Mouse (Mus musculus) cerebellum, postnatal 4 days (tissue): ENCODE data around the gene Dgkz.
A peak's percentile ranks its signal among the peaks of the same experiment; 100 is the strongest.

Experiments used
- DNase-seq, 2 experiments: peaks; one replicate each; pipeline ENCODE4 v3.0.0; 2022; ENCODE audit warnings: low spot score in 2 of 2, mixed read lengths in 1 of 2

The Dgkz gene

DNA sequence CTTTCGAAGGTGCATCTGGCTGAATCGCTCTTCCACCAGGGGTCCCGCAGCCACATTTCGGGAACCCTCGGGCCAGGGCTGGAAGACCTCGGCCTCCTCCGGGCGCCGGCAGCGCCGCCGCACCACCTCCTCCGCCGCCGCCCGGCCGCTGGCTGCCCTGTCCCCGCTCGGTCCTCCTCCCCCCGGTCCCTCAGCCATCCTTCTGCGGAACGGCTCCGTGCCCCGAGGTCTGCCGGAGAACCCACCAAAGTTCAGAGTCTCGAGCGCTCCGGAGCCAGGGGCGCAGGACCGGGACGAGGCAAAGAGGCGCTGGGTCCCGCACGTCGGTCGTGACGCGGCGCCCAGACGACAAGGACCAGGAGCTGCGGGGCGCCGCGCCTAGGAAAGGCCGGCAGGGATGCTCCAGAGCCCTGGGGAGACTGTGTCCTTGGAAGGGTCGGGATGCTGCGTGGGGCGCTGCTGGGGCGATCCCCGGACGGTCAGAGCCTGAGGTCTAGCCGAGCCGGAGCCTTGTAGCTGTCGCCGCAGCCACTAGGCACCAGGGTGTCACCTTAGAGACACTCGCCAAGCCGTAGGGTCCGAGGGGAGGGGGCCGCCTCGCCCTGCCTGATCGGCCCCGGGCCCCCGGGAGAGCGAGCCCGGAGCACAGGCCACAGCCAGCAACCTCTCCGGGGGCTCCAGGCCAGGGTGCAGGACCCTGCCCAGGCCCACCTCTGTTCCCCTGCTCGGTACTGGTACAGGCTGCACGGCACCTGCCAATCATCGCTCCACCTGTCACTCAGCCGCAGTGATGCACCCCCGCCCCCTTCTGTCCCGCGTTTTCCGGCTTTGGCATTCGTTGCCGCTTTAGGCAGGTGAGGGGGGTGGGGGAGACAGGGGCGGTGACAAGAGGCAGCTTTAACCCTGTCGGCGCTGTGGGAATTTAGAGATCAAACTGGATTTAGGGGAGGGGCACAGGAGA is at the start of gene Dgkz:
Dgkz (minus strand) TSS at position 284 of the 961 bp plus-strand sequence.
- DNase-seq = no peak

DNA sequence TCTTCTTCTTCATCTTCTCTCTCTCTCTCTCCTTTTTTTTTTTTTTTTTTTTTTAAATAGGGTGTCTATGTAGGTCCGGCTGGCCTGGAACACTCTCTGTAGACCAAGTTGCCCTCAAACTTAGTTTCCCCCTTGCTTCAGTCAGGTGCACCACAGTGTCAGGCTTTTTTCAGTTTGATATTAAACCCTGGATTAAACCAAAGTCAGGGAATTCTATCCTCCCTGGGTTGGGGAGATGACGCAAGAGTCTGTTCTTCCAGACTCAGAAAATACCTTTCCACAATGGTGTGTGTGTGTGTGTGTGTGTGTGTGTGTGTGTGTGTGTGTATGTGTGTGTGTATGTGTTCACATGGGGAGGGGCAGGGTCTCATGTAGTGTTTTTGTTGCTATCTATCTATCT is 49.5 kb upstream of the Dgkz start:
- DNase-seq = no peak

DNA sequence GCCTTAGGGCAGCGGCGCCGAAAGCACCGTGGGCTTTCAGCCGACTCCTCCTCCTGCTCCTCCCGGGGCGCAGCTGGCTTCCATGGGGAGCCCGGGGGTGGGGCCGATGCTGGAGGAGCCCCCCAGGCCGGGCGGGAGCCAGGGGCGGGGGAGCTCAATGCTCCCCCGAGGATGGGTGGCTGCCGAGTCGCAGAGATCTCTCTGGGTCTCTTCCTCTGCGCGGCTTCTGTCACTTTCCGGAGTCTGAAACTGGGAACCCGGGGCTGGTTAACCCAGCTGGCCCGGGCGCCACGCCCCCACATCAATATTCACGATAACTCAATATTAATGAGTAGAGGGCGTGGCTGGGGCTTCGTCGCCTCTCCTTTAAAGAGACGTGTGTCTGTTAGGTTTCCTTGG is 48.6 kb upstream of the Dgkz start, which contains the start of gene Creb3l1:
Creb3l1 (minus strand) TSS at position 229 of the 399 bp plus-strand sequence.
- DNase-seq = peak; percentile 28 to 40

DNA sequence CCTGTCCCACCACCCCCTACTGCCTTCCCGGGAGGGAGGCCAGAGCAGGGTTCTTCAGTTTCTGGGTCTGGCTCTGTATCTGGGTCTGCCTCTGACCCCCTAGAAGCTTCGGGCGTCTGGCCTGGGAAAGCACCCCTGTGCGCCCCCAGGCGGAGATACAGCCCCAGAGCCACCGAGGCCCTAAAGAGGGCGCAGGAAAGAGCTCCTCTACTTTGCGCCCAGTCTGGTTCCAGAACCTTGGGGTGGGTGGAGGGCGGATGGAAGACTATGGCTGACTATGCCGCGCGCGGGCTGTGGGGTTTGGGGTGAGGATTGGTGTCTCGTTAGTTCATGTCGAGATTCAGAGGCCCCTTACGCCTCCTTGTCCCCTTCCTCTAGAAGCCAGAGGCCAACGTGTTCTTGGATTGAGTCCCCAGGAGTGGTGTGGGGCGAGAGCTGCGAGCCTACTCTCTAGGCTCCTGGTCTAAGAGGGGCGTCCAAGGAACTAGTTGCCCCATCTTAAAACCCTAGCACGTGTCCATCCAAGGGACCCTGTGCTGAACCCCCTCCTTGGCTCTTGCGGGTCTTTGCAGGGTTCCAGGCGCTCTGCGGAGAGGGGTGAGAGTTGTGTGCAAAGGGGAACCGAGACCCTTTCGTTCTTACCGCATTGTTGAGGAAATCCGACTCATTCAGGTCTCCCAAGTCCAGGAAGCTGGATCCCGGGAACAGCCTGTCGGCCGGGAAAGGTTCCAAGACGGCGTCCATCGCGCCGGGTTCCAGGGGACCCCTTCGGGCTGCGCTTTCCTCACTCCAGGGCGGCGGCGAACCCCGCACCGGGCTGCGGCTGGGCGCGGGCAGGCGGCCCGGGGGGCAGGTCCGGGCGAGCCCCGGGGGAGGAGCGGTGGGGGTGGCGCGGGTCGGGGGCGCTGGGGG is 48.0 kb upstream of the Dgkz start:
- DNase-seq = peak; percentile 34 to 38

DNA sequence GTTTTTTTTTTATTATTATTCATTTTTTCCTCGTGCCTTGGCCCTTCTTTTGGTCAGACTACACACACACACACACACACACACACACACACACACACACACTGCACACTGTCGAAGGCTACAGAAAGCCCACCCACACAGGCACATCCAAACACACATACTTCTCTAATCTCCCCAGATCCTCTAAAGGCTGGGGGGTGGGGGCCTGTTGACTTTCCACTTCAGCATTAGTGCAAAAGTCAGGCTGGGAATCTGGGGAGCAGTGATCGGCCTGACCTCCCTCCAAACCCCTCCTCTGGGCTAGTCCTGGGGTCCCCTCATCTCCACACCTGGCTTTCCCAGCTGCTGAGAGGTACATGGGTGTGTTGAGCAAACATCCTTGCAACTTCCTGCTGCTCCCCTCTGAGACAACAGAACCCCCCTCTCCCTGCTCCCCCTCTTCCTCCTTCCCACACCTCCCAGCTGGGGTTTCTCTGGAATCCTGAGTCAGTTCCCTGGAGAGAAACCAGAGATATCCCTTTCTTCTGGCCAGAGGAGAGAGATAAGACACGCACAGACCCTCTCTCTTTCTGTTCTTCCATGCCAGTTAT is 45.1 kb upstream of the Dgkz start:
- no peak for DNase-seq

DNA sequence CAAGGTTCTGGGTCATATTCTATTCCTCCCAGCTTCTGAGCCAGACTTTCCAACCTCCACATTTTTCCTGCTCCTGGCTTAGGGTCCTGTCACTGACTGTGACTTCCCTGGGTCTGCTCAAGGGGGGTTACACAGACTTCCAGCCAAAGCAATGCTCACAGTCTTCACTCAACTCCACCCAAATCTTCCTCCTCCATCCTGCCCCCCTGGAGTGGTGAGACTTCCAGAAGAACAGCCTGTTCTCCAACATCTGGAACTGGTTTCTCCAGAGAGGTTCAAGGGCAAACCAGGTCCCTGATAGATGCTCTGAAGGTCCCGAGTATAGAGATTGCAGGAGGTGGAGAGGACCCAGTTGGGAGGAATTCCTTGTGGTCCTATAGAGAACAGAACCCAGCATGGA is 41.8 kb upstream of the Dgkz start:
- DNase-seq = no peak

DNA sequence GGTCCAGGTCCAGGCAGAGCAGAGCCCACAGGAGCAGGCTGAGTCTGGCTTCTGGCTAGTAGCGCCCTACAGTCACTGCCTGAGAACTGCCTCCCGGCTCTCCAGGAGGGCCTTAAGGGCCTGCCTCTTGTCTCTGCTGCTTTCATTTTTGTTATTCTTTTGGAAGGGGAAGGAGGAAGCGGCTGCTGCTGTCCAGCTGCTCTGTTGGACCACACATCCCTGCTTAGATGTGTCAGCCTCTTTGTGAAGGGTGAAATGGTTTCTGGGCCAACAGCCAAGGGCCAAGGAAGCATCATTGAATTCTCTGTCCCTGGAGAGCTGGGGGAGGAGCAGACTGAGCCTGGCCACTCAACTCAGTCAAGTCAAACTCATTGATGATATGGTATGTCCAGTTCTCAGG is 41.3 kb upstream of the Dgkz start:
- peak; percentile 24 to 74 for DNase-seq

DNA sequence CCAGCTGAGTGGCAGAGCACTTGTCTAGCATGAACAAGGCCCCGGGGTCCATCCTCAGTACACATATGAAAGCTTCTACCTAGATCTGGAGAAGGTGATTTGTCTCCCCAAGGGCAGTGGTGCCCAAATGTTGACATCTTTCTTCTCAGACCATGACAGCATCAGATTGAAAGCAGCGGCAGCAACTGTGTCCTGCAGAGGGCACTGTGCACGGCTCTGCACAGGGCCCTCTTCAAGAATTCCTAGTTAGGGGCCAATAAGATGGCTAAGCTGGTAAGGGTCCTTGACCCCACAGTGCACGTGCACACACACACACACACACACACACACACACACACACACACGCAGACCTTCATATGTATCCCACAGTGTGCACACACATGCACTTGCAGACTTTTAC is 39.2 kb upstream of the Dgkz start:
- no peak for DNase-seq

DNA sequence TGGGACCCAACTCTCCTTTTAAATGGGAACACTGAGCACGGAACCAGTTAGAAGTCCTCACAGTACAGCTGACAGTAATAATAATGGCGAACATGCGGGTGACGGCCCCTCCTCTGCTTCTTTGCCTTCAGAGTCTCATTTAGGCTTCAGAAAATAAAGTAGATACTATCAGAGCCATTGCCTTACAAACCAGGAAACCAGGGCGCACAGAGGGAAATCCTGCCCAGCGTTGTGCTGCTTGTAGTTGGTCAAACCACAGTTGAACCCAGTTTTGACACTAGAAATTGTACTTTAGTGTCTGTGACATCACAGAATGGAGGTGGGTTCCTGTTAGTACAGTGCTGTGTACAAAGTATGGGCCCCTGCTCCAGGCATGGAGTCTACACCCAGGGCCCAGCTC is 38.6 kb upstream of the Dgkz start:
- no peak for DNase-seq

DNA sequence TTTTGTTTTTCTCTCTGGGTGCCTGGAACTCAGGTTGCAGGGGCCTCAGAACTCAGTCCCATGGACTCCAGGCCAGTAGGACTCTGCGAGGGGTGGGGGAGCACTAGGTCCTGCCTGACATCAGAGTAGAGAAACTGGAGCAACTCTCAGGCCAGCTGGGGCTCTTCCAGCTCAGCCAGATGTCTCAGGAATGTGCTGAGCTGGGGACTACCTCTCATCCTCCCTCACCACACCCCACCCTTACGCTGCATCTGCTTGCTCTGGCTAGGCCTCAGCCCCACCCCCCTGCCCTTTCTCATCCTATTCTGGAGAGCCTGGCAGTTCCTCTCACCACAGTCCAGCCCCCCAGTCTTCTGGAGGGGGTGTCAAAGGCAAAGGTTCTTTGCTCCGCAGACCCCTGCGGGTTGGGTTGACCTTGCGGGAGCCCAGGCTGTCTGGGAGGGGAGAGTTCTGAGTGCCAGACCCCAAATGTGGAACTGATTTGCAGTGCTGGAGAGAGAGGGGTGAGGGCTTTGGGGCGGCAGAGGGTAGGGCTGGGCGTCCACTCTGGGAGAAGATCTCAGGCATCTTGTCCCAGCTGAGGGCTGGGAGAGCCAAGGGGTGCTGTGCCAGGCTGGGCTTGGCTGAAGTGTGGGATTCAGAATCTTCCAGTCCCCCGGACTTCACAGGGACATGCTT is 37.2 kb upstream of the Dgkz start:
- no peak for DNase-seq

DNA sequence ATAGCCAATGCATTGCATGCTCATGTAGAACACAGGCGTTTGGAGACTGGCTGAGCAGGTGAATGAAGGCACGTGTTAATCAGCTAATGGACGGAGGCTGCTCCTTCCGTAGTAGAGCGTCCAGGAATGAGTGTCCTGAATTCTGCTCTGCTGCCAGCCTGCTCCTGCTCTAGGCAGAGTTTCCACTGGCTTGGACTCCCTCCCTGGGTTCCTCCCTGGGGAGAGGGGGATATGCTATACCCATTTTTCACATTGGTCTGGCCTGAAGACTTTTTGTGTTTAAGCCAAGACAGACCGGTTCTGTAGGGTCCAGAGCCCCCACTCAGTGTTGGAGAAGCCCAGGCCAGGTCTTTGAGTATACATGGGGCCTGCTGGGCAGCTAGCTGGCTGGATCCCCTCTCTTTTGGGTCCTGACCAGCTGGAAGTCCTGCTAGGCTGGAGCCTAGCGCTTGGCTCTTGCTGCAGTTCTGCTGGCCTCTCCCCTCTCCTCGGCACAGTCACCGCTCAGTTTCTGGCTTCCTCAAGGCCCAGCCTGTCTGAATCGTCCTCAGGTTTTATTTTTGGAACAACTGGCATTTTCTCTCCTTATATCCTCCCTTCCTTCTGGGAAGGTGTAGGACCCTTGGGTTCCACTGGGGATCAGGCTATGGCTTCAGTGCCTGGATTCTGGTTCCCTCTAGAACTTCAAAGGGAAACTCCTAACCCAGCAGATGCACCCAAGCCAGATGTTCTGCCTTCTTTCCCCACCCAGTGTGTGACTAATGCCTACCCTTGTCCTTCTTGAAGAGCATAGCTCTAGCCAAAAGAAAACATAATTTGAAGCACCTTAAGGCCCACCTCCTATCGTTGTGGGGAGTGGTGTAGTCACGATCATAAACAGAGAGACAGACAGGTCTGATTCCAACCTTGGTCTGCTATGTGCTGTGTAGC is 36.0 kb upstream of the Dgkz start:
- no peak for DNase-seq

DNA sequence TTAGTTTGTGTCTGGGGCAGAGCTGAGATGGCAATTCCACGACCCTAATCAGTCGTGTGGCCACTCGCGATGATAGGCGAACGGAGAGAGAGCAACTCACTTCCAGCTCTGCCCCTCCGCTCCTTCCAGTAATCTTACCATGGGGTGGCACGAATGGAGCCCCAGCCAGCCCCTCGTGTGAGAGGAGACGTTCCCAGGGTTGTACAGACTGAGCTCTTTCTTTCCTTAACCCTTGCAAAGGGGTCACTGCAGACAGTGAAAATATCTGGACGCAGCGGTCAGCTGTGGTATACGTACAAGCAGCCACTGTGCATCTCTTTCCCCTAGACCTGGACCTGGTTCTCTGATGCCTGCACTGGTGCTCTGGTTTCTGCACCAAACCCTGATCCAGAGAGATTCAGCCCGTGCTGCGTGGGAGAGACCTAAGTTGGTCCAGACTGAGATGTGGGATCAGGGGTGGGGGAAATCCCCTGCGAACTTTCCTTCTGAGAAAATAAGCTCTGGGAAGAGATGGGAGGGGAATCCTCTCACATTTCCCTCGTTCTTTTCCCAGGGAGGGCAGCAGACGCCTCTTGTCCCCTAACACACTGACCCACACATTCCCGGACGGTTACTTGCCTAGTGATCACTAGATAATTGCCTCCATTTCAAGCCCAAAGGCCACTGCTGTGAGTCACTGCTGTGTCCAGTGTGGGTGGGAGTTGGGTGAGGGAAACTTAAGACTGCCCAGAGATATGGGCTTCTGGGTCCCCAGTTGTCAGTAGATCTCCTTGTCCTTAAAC is 33.1 kb upstream of the Dgkz start:
- no peak for DNase-seq

DNA sequence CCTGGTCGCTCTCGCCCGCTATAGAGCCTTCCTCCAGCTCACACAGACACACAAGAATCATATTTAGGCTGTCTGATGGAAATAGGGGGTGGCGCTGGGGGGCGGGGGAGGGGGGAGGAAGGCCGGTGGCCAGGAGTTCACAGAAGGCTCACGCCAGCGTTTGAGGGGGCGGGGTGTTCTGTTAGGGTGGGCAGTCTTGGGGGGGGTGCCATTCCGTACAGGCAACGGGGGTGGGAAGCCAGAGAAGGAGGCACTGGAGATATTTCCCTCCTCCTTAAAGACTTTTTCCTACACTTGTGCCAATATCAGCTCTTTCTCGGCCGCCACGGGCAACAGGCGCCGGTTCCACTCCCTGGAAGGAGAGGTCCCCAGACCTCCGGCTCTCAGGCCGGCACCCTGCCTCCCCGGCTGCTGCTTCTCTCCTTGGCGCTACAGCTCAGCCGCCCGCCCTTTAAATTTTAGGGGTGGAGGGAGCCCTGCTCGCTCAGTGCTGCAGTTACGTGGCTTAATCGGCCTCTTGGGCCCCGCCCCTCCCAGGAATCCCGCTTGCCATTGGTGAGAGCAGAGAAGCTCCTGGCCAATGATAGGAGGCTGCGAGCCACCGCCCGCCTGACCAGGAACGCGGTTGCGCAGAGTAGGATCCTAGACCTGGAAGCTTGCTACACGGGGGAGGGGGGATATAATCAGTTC is 32.4 kb upstream of the Dgkz start:
- peak; percentile 81 to 95 for DNase-seq

DNA sequence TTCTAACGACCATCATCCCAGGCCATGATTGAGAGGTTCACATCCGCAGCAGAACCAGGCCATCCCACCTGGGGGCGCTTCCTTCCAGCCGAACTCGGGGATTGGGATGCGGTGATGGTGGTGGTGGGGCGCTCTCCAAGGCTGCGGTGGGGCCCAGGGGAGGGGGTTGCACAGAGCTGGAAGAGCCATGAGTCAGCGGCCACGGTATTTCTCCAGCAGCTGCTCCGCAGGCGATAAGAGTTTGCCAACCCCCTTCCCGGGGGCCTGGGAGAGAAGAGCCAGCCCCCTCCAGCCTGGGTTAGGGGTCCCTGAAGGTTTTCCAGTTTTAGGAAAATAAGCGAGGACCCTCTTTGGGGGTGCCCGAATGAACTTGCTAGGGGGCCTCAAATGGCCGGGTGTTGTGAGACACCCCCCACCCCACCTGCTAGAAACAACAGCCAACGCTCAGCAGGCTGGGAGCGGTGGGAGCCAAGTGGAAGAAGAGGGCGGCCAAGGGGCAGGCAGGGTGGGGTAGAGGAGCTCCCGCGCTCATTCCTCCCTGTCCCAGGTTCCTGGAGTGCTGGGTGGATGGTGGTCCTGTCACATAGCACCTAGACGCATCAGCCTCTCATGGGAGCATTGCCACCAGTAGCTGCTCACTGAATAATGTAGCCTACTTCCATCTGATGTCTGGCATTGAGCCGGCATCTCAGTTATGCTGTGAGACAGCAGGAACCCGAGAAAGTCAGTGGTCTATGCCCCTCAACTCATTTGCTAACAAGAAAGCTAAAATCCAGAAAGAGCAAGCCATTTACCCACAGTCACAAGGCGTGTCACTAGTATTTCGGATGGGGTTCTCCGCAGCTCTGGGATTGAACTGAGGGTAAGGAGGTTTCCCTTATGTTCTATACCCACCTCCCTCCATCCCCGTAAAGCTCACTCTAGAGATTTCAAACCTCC is 31.6 kb upstream of the Dgkz start:
- DNase-seq = peak; percentile 56 to 75

DNA sequence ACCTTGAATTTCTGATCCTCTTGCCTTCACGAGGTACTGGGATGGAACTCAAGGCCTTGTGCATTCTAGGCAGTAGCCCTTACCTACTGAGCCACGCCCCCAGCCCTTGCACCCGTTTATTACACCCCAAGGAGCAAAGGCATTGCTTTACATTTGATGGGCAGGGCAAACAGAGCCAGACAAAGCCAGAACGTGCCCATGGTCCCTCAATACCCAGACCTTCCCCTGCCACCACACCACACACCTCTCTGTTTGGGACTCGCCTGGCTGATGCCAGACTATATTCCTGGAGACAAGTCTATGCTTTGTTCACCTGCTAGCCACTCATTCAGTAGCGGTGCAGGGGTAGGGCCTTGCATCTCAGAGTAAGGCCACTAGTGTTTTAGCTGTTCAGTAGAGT is 30.8 kb upstream of the Dgkz start:
- DNase-seq = no peak

DNA sequence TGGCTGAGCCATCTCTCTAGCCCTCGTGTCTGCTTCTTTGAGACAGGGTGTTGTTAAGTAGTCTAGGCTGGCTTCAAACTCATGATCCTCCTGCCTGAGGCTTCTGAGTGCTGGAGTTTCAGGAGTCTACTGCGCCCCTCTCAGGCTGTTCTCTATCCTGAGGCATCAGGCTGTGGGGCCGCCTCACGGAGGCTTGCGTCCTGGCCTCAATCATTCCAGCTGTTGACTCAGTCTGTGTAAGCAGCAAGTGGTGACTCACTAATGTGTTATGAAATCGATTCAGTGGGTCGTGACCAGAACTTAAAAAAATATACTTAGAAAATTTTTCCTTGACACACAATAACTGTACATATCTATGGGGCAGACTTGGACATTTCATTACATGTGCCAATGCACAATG is 29.0 kb upstream of the Dgkz start:
- no peak for DNase-seq

DNA sequence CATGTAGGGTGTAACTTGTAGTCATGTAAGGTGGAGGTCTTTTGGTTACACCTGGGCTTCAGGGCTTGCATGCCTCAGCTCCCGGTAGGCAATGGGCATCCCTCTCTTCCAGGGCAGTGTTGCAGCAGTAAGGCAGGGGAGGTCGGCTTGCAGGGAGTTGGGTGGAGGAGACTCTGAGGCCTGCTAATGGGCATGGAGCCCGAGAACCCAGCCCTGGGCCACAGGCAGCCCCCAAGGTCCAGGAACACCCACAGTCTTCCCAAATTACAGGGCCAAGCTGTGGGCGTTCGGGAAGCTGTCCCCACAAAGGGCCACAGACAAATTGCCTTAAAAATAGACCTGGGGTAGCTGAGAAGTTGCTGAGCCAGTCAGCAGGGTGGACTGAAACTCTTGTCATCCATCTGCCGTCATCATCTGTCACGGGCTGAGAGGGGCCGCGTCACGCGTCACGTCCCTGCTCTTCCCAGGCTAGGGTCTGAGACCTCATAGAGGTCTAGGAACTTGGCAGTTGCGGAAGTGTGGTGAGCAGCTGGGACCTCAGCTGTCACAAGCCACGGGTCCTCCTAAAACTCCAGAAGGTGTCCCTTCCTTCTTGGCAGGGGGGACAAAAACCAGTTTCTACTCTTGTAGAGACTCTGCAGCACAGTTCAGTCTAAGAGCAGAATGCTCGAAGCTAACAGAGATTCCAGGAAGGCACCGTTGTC is 22.4 kb upstream of the Dgkz start:
- no peak for DNase-seq
